Mouse (Mus musculus) lung, adult 2 months (tissue): ENCODE measurements around the gene Klhl7. TPM values are rescaled to one million over a fixed set of nuclear protein-coding genes. Genes with fewer than 3 reads are reported as not detected.

Experiments used
- DNase-seq: peaks from one replicate; pipeline ENCODE4 v3.0.0; 2022
- H3K4me1 ChIP-seq: fragments of 200-500 bp; 2 replicates; pipeline ENCODE4 v1.6.1; 2011; ENCODE audit warnings: low read length; ENCODE audit not compliant: control insufficient read depth, insufficient read depth
- H3K4me3 ChIP-seq: fragments of 200-500 bp; replicated peaks from 2 replicates; pipeline ENCODE3; 2011; ENCODE audit warnings: low read depth, mild to moderate bottlenecking, control low read depth, low read length; ENCODE audit errors: extremely low read depth
- CTCF ChIP-seq: fragments of 200-500 bp; IDR thresholded peaks from 2 replicates; pipeline ENCODE4 v1.5.1; 2011; ENCODE audit warnings: mild to moderate bottlenecking, low read length, control low read depth; ENCODE audit not compliant: insufficient read depth
- POLR2A ChIP-seq: fragments of 200-500 bp; IDR thresholded peaks from 2 replicates; pipeline ENCODE4 v1.6.1; 2011; ENCODE audit warnings: low read depth, mild to moderate bottlenecking, control low read depth, low read length, borderline replicate concordance; ENCODE audit errors: extremely low read depth
- WGBS: fragments of 180-500 bp; shearing (Covaris S2); methylation state at CpG from one replicate; pipeline ENCODE4 v1.1.7; 2018; 5-methylcytosine and 5-hydroxymethylcytosine counted together
- polyA plus RNA-seq: library from polyadenylated mRNA; depleted of rRNA; stranded (reverse); fragments of >200 nt; gene quantifications from 2 replicates; pipeline ENCODE4 v1.2.3, GENCODE M21; 2012

Klhl7 gene
- polyA plus RNA-seq, 1 experiment = 5.9 TPM

DNA sequence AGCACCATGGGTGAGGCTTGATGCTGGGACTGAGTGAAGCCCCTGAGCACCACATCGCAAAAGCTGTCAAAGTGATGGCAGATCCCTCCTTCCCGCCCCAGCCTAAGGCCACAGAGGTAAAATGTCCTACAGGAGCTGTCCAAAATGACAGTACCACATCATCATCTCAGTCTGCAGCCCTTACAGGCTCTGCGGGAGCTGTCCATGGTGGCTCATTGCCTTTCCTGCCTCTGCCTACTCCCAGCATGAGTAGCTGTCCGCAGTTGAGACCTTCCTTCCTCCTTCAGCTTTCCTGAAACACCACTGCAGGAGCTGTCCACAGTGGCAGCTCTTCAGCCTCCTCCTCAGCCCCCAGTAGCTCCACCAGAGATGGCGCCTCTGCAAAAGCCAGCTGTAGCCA is 9.7 kb downstream of the Klhl7 start:
- no peak for DNase-seq
- Histone ChIP-seq H3K4me3 (no peak overlapping the region), H3K4me1 (peaks cover 2% of the 10 kb centered on the region; the same call in 1 of the 2 replicates)
- TF ChIP-seq CTCF (no peak), POLR2A (no peak)
- WGBS = 78% methylated on average over 5 of the region's 5 CpGs

DNA sequence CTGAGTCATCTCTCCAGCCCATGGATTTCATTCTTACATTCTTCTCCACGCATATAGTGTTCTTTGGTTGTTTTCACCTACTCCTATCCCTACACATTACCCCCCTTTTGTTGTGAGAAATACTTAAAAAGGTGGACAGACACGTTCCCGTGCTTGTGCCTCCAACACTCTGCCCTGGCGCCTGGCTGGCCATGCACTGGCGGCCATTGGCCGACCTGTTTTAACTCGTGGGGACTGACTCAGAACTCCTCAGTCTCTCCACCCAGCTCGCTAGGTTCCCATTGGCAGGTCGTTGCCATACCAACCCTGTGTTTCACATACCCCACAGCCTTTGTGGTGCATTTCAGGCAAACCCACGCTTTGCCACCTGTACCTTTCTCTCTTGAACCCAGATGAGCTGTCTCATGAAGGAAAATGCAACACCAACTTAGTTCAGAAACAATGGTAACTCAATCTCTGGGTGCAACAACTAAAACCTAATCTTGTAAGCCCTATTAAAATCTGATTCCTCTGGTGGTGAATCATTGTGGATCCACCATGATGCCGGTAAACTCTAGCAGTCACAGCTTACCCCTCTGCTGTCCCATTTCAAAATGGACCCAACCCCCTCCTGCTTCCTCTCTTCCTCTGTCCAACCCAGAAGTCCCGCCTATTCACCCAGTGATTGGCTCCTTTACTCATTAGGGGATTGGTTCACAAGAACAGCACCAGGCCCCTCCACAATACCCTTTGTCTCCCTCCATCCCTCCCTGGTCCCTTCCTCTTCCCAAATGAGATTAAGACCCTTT is 11.9 kb downstream of the Klhl7 start:
- H3K4me3 ChIP-seq = no peak overlapping the region
- WGBS = 87% methylated on average over 12 of the region's 12 CpGs
- TF ChIP-seq POLR2A = no peak
- TF ChIP-seq CTCF = no peak
- peaks cover 2% of the 10 kb centered on the region; the same call in 1 of the 2 replicates for H3K4me1 ChIP-seq
- DNase-seq = no peak

DNA sequence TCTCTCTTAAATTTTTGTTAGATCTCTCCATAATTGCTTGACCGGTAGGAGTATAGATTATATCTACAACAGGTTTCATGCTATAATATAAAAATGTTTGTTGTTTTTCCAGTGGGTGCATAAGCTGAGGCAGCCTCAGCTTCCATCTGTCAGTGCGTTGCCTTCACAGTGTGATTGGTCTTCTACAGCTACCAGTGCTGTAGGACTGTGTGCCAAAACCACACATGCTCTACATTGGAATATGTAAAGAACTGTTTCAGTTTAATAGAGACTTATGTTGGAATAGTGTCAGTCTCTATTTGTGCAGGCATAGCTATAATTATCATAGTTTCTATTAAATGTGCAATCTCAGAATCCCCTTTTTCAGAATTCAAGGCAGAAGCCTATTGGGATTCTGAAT is 21.8 kb downstream of the Klhl7 start:
- 96% methylated on average over 2 of the region's 2 CpGs for WGBS
- H3K4me3 ChIP-seq = no peak overlapping the region
- no peak for DNase-seq
- TF ChIP-seq POLR2A = no peak
- TF ChIP-seq CTCF = no peak
- peaks cover under 1% of the 10 kb centered on the region; the same call in 1 of the 2 replicates for H3K4me1 ChIP-seq

DNA sequence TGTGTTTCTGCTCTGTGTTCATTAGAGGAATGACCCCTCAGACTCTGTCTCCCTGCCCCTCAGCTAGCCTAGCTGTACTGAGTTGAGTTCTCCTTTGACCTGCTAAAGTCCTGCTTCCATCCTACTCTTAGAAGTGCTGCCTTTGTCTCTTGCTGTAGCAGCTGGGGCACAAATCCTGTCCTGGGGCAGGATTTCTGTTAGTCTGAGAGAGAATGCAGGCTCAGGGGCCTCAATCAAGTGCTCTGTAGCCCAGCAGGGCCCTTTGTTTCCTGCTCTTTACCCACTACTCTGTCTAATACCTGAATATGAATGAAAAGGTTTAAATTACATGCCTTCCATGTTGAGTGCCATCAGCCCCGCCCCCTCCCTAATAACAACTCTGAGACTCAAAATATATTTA is 23.8 kb downstream of the Klhl7 start:
- no peak for DNase-seq
- Histone ChIP-seq H3K4me1 (no peaks in the 10 kb centered on the region), H3K4me3 (no peak overlapping the region)
- TF ChIP-seq CTCF (no peak), POLR2A (no peak)
- WGBS = 95% methylated on average over 1 of the region's 1 CpGs

DNA sequence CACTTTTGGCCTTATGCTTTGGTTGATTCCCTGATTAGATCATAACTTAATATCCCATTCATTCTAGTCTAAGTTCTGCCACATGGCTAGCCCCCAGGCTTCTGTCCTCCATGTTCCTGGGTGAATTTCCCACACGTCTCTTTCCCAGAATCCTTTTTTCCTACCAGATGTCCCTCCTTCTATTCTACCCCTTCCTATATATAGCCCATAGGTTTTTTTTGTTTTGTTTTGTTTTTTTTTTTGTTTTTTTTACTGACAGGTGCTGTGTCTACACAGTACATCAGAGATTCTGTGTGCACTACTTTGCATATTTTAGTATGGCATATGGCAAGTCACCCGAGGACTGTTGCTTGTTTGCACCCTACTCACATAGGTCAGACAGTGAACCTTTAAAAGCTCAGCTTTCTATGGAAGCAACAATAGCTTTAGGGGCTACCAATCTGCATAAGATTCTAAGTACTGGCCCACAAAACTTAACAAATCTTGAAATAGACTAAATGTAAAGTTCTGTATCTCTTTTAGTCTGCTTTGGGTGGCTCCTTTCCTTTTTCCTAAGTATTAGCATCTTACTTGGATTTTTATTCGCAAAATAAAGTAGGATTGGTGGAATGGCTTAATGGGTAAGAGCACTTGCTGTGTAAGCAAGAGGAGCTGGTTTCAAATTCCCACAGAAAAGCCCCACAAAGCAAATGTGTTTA is 24.3 kb downstream of the Klhl7 start:
- TF ChIP-seq POLR2A (no peak), CTCF (no peak)
- no peaks in the 10 kb centered on the region for H3K4me1 ChIP-seq
- H3K4me3 ChIP-seq = no peak overlapping the region
- DNase-seq = no peak
- WGBS = 84% methylated on average over 3 of the region's 3 CpGs

DNA sequence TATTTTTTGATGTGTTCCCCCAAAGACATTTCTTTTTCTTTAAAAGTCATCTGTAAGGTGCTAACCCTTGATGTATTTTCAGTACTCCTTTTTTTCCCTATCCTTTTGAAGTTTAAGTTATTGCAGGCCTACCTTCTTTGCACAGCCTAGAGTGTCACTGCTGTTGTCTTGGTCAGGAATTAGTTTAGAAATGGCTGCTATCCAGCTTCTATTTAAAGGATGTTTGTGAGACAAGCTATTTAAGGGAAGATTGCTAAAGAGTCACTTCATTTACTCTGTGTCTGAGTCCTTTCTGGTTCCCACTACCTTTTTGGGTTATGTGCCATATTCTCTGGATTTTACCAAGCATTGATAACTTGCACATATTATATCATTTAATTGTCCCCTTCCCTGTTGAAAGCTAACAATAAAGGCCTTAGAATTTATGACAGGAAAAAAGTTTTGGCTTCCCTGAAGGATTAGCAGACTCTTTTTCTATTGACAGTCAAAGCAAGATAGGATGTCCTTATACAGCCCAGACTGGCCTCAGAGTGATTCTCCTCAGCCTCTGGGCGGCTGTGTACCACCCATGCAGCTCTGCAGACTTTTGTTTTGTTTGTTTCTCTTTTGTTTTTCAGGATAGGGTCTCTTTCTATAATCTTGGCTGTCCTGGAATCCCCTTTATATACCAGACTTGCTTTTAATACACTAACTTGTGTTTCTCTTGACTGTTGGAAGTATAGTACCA is 25.7 kb downstream of the Klhl7 start:
- H3K4me1 ChIP-seq = no peaks in the 10 kb centered on the region
- 51% methylated on average over 1 of the region's 1 CpGs for WGBS
- H3K4me3 ChIP-seq = no peak overlapping the region
- TF ChIP-seq CTCF = no peak
- TF ChIP-seq POLR2A = no peak
- no peak for DNase-seq

DNA sequence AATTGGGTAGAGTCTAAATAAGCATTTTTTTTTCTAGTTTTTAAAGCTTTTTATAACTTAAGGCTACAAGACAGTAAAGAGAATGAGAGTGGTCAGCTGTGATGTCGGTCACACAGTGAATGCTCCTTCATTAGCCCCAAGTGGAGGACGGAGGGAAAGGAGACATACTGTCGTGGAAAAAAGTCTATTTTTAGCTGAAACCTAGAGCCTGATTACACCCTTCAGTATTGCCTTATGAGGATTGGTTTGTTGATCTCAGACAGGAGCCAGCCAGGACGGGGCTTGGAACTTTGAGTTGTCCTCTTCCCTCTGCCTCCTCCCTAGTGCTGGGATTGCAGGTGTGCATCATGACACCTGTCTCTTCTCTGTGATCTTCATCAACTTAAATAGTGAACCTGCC is 26.6 kb downstream of the Klhl7 start:
- no peak for TF ChIP-seq CTCF
- no peak for TF ChIP-seq POLR2A
- no peak overlapping the region for H3K4me3 ChIP-seq
- WGBS = 60% methylated on average over 4 of the region's 4 CpGs
- no peak for DNase-seq
- no peaks in the 10 kb centered on the region for H3K4me1 ChIP-seq

DNA sequence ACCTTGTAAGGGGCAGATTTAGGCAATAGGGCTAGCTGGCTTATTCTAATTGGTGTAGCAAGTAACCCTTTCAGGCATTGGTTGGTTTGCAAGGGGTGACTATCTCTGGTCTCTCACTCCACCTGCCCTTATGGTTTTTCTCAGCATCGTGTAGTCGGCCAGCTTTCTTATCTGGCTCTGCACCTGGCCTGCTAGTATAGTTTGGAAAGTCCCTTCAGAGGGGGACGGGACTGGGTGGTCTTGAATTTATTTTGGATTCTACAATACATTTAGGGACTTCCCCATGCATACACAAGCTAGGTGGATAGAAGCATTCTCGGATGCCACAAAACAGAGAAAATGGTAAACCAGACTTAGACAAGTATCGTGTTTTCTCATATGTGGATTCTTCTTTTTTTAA is 46.6 kb downstream of the Klhl7 start:
- TF ChIP-seq CTCF (no peak), POLR2A (no peak)
- no peak overlapping the region for H3K4me3 ChIP-seq
- 90% methylated on average over 5 of the region's 5 CpGs for WGBS
- H3K4me1 ChIP-seq = no peaks in the 10 kb centered on the region
- DNase-seq = no peak

DNA sequence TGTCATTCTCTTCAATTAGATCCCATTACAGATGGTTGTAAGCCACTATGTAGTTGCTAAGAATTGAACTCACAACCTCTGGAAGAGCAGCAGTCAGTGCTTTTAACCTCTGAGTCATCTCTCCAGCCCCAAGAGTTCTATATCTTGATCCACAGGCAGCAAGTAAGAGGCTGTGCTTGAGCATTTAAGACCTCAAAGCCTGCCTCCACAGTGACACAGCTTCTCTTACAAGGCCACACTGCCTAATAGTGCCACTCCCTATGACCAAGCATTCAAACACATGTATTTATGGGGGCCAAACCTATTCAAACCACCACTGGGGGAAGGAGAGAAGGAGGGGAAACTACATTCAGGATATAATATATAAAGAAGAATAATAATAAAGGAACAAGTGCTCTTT is 51.8 kb downstream of the Klhl7 start:
- DNase-seq = no peak
- no peak for TF ChIP-seq POLR2A
- TF ChIP-seq CTCF = no peak

More for the DNA sequence above, 51.8 kb downstream of the Klhl7 start:
- no peak overlapping the region for H3K4me3 ChIP-seq
- no peaks in the 10 kb centered on the region for H3K4me1 ChIP-seq
